Mouse (Mus musculus) intestine, postnatal 0 days (tissue): Measurements from ENCODE around the gene Ddo. TPM values are rescaled to one million over a fixed set of nuclear protein-coding genes. Genes with fewer than 3 reads are reported as not detected.

Source experiments
- ATAC-seq: fragments of 200-750 bp; cut with Nextera tagmentation; 2 replicates; pipeline ENCODE4 v1.8.0; 2017; ENCODE audit warnings: mild to moderate bottlenecking, moderate TSS enrichment, moderate library complexity
- H3K27ac ChIP-seq: fragments of 300-500 bp; sonication (generic); 2 replicates; pipeline ENCODE4 v1.5.1; 2014; ENCODE audit warnings: mild to moderate bottlenecking, low read depth, low read length, moderate library complexity
- H3K27me3 ChIP-seq: fragments of 300-500 bp; sonication (generic); replicated peaks from 2 replicates; pipeline ENCODE4 v1.6.1; 2014; ENCODE audit warnings: low read length, mixed read lengths; ENCODE audit not compliant: control insufficient read depth, insufficient read depth
- H3K36me3 ChIP-seq: fragments of 300-500 bp; sonication (generic); 2 replicates; pipeline ENCODE4 v1.6.1; 2014; ENCODE audit warnings: mild to moderate bottlenecking, moderate library complexity; ENCODE audit not compliant: control insufficient read depth, insufficient read depth
- H3K4me1 ChIP-seq: fragments of 300-500 bp; sonication (generic); replicated peaks from 2 replicates; pipeline ENCODE4 v1.6.1; 2014; ENCODE audit warnings: antibody characterized with exemption, low read length, mixed read lengths; ENCODE audit not compliant: control insufficient read depth, insufficient read depth
- H3K4me2 ChIP-seq: fragments of 300-500 bp; sonication (generic); replicated peaks from 2 replicates; pipeline ENCODE4 v1.6.1; 2014; ENCODE audit warnings: low read depth, mild to moderate bottlenecking, moderate library complexity
- H3K4me3 ChIP-seq: fragments of 300-500 bp; sonication (generic); 2 replicates; pipeline ENCODE4 v1.5.1; 2014; ENCODE audit warnings: low read depth, low read length
- H3K9ac ChIP-seq: fragments of 300-500 bp; sonication (generic); 2 replicates; pipeline ENCODE4 v1.6.1; 2014; ENCODE audit warnings: mild to moderate bottlenecking, low read depth, low read length
- H3K9me3 ChIP-seq: fragments of 300-500 bp; sonication (generic); 2 replicates; pipeline ENCODE4 v1.6.1; 2016; ENCODE audit warnings: mixed run types; ENCODE audit not compliant: control insufficient read depth
- CTCF ChIP-seq: sonication (generic); IDR thresholded peaks from 2 replicates; pipeline ENCODE4 v1.5.1; 2016; ENCODE audit warnings: low read depth, mild to moderate bottlenecking, control low read depth, antibody characterized with exemption, moderate library complexity
- WGBS: fragments of 180-500 bp; shearing (Covaris S2); extraction: QIAGEN DNeasy Blood & Tissue Kit; methylation state at CpG from one replicate; pipeline ENCODE4 v1.1.7; 2014; 5-methylcytosine and 5-hydroxymethylcytosine counted together
- polyA plus RNA-seq: library from polyadenylated mRNA; unstranded; fragments of >200 nt; fragmentation: Nextera tagmentation; extraction: Ambion mirVana; gene quantifications from 2 replicates; pipeline ENCODE4 v1.2.1, GENCODE M21; 2015

Gene Ddo
- polyA plus RNA-seq, 1 experiment from 2014 or later = 0.76 TPM

- TF ChIP-seq CTCF = no peak
- H3K4me3 ChIP-seq = no peak overlapping the region
- H3K4me2 ChIP-seq = no peak overlapping the region
- H3K36me3 ChIP-seq = no peaks in the 10 kb centered on the region
- H3K4me1 ChIP-seq = no peaks in the 10 kb centered on the region
- no peaks in the 10 kb centered on the region for H3K27me3 ChIP-seq
- ATAC-seq = no peak
- 81% methylated on average over 4 of the region's 4 CpGs for WGBS
- H3K9me3 ChIP-seq = no peaks in the 10 kb centered on the region
- no peak overlapping the region for H3K27ac ChIP-seq
- H3K9ac ChIP-seq = no peak overlapping the region
Measured at GRCm38 (mm10) chr10:40715151-40715550, 85.3 kb downstream of the Ddo start.

- Histone ChIP-seq H3K4me2 (no peak overlapping the region), H3K27me3 (no peaks in the 10 kb centered on the region), H3K9ac (no peak overlapping the region), H3K36me3 (no peaks in the 10 kb centered on the region), H3K27ac (no peak overlapping the region), H3K4me3 (no peak overlapping the region), H3K9me3 (no peaks in the 10 kb centered on the region), H3K4me1 (no peaks in the 10 kb centered on the region)
- no peak for ATAC-seq
- no peak for TF ChIP-seq CTCF
- 69% methylated on average over 8 of the region's 8 CpGs for WGBS
Measured at GRCm38 (mm10) chr10:40716296-40716695, 86.5 kb downstream of the Ddo start.

GRCm38 (mm10) chr10:40716713-40717112, 86.9 kb downstream of the Ddo start:
- WGBS = 72% methylated on average over 3 of the region's 3 CpGs
- Histone ChIP-seq H3K4me3 (no peak overlapping the region), H3K9ac (no peak overlapping the region), H3K27ac (no peak overlapping the region), H3K9me3 (no peaks in the 10 kb centered on the region), H3K4me2 (no peak overlapping the region), H3K4me1 (no peaks in the 10 kb centered on the region), H3K36me3 (no peaks in the 10 kb centered on the region), H3K27me3 (no peaks in the 10 kb centered on the region)
- ATAC-seq = no peak
- no peak for TF ChIP-seq CTCF

- TF ChIP-seq CTCF = no peak
- Histone ChIP-seq H3K4me3 (no peak overlapping the region), H3K4me2 (no peak overlapping the region), H3K27ac (no peak overlapping the region), H3K36me3 (no peaks in the 10 kb centered on the region), H3K9me3 (no peaks in the 10 kb centered on the region), H3K4me1 (no peaks in the 10 kb centered on the region), H3K27me3 (no peaks in the 10 kb centered on the region), H3K9ac (no peak overlapping the region)
- no peak for ATAC-seq
- WGBS = 91% methylated on average over 13 of the region's 13 CpGs
Measured at GRCm38 (mm10) chr10:40718362-40718761, 88.6 kb downstream of the Ddo start.

GRCm38 (mm10) chr10:40719062-40719461, 89.3 kb downstream of the Ddo start:
- H3K4me1 ChIP-seq = no peaks in the 10 kb centered on the region
- 51% methylated on average over 6 of the region's 6 CpGs for WGBS
- no peaks in the 10 kb centered on the region for H3K36me3 ChIP-seq
- TF ChIP-seq CTCF = no peak
- no peak overlapping the region for H3K4me2 ChIP-seq
- ATAC-seq = no peak
- H3K27me3 ChIP-seq = no peaks in the 10 kb centered on the region
- no peak overlapping the region for H3K27ac ChIP-seq
- no peak overlapping the region for H3K9ac ChIP-seq
- H3K9me3 ChIP-seq = no peaks in the 10 kb centered on the region
- no peak overlapping the region for H3K4me3 ChIP-seq

- H3K27me3 ChIP-seq = no peaks in the 10 kb centered on the region
- WGBS = 76% methylated on average over 5 of the region's 5 CpGs
- ATAC-seq = no peak
- no peaks in the 10 kb centered on the region for H3K4me1 ChIP-seq
- H3K4me2 ChIP-seq = no peak overlapping the region
- H3K27ac ChIP-seq = no peak overlapping the region
- no peaks in the 10 kb centered on the region for H3K36me3 ChIP-seq
- no peak overlapping the region for H3K9ac ChIP-seq
- H3K4me3 ChIP-seq = no peak overlapping the region
- no peaks in the 10 kb centered on the region for H3K9me3 ChIP-seq
- TF ChIP-seq CTCF = no peak
Measured at GRCm38 (mm10) chr10:40720883-40721282, 91.1 kb downstream of the Ddo start.

GRCm38 (mm10) chr10:40724342-40724741, 94.5 kb downstream of the Ddo start:
- Histone ChIP-seq H3K36me3 (no peaks in the 10 kb centered on the region), H3K27ac (no peak overlapping the region), H3K9me3 (no peaks in the 10 kb centered on the region), H3K4me2 (no peak overlapping the region), H3K9ac (no peak overlapping the region), H3K27me3 (no peaks in the 10 kb centered on the region), H3K4me1 (no peaks in the 10 kb centered on the region), H3K4me3 (no peak overlapping the region)
- WGBS = 48% methylated on average over 6 of the region's 6 CpGs
- no peak for ATAC-seq
- no peak for TF ChIP-seq CTCF
